Mouse (Mus musculus) myocyte (in vitro differentiated cells): ENCODE data around the gene Kat8.

Experiments
- E2F4 ChIP-seq: IDR thresholded peaks from one replicate; pipeline ENCODE4 v1.6.1; 2011; ENCODE audit warnings: mild to moderate bottlenecking, control low read depth, moderate library complexity; ENCODE audit not compliant: insufficient read depth
- MAX ChIP-seq: IDR thresholded peaks from one replicate; pipeline ENCODE4 v1.6.1; 2011; ENCODE audit warnings: low read depth, mild to moderate bottlenecking, control low read depth
- POLR2A ChIP-seq: IDR thresholded peaks from one replicate; pipeline ENCODE4 v1.6.1; 2011; ENCODE audit warnings: low read depth, mild to moderate bottlenecking, control low read depth, moderate library complexity; ENCODE audit not compliant: insufficient read length

DNA sequence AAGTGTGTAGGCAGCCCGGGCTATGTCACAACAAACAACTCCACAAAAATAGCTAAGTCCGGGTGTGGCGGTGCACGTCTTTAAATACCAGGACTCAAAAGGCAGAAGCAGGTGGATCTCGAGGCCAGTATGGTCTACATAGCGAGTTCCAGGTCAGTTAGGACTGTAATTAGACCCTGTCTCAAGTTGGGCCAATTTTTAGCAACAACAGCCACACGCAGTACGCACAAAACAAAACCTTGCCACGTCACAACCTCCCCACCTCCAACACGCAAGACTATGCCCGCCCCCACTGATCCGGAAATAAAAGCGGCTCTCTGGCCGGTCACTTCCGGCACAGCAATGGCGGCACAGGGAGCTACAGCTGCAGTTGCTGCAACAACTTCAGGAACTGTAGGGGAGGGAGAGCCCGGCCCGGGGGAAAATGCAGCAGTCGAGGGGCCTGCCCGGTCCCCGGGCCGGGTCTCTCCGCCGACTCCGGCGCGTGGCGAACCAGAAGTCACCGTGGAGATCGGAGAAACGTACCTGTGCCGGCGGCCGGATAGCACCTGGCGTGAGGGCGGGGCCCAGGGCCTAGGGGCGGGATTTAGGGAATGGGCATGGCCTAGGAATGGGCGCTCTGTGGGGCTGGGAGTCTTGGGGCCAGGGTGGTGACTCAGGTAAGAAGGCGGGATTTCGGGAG lies at the start of gene Kat8:
- TF ChIP-seq MAX (no peak), E2F4 (no peak), POLR2A (peak; percentile 57)
